ENCODE assay signal across 18 mouse cellular contexts in genomic region chr1:130987418-130987817, GRCm38 (mm10). TPM values are rescaled to one million over a fixed set of nuclear protein-coding genes. Genes with fewer than 3 reads are reported as not detected.
A peak's percentile ranks its signal among the peaks of the same experiment; 100 is the strongest.
DNase-seq lines count a peak whose midpoint lies in the region; ATAC-seq and TF ChIP-seq lines count a peak whose summit lies in the region.
"Had no signal": no experiment of that assay in that cellular context is flagged by ENCODE, and none has a peak within 500 bp of the region (broad histone marks: within the 10 kb centered on the region; RNA-seq: fewer than 3 reads in every experiment).

No protein-coding gene starts in this region.

- no peak overlapping the region for H3K4me3 ChIP-seq in intestine, postnatal 0 days (ENCODE audit: low read depth, low read length)
- H3K4me3 ChIP-seq in intestine, embryonic 15.5 days (replicated peaks), result no peak overlapping the region
- H3K4me3 ChIP-seq in ES-Bruce4 (ENCODE audit: low read depth, low read length), result no peak overlapping the region
- H3K4me3 ChIP-seq: embryonic facial prominence, embryonic 13.5 days; forebrain, embryonic 15.5 days; hindbrain, embryonic 10.5 days; limb, embryonic 12.5 days had no signal

- DNase-seq in 416B (ENCODE audit: low read depth), result peak; percentile 63
- no peak for DNase-seq in right cerebral cortex, postnatal 14 days
- no peak for DNase-seq in ovary, adult 18-20 months (ENCODE audit: low spot score)
- DNase-seq in frontal cortex, postnatal 36 days (ENCODE audit: low spot score in 2 of 2), result no peak
- DNase-seq: cerebellum, adult 9-11 months; heart, adult 18-20 months; layer of hippocampus, adult 9-11 months; thymus, postnatal 14 days had no signal

- no peaks in the 10 kb centered on the region for H3K9me3 ChIP-seq in intestine, postnatal 0 days (ENCODE audit: control insufficient read depth)
- H3K9me3 ChIP-seq in intestine, embryonic 15.5 days, result no peaks in the 10 kb centered on the region
- H3K9me3 ChIP-seq in ES-Bruce4 (replicated peaks; ENCODE audit: control insufficient read depth, insufficient read depth, low read length, poor library complexity, severe bottlenecking), result no peaks in the 10 kb centered on the region
- H3K9me3 ChIP-seq: embryonic facial prominence, embryonic 13.5 days; forebrain, embryonic 15.5 days; hindbrain, embryonic 10.5 days; limb, embryonic 12.5 days had no signal

- no peak for TF ChIP-seq POLR2A in ES-Bruce4 (IDR thresholded peaks at IDR 0.05; ENCODE audit: insufficient read depth, low read length)

- H3K27ac ChIP-seq in intestine, postnatal 0 days (ENCODE audit: low read depth, low read length), result no peak overlapping the region
- no peak overlapping the region for H3K27ac ChIP-seq in intestine, embryonic 15.5 days
- no peak overlapping the region for H3K27ac ChIP-seq in ES-Bruce4 (ENCODE audit: insufficient read depth, low read length)
- H3K27ac ChIP-seq: embryonic facial prominence, embryonic 13.5 days; forebrain, embryonic 15.5 days; hindbrain, embryonic 10.5 days; limb, embryonic 12.5 days; macrophage had no signal

- no peaks in the 10 kb centered on the region for H3K27me3 ChIP-seq in intestine, postnatal 0 days (replicated peaks; ENCODE audit: control insufficient read depth, insufficient read depth, low read length)
- no peaks in the 10 kb centered on the region for H3K27me3 ChIP-seq in intestine, embryonic 15.5 days (replicated peaks)
- no peaks in the 10 kb centered on the region for H3K27me3 ChIP-seq in ES-Bruce4 (ENCODE audit: control insufficient read depth, insufficient read depth, low read length, poor library complexity, severe bottlenecking)
- H3K27me3 ChIP-seq: embryonic facial prominence, embryonic 13.5 days; forebrain, embryonic 15.5 days; limb, embryonic 12.5 days had no signal

- H3K9ac ChIP-seq in intestine, postnatal 0 days (ENCODE audit: low read depth, low read length), result no peak overlapping the region
- no peak overlapping the region for H3K9ac ChIP-seq in intestine, embryonic 15.5 days
- H3K9ac ChIP-seq in ES-Bruce4 (ENCODE audit: low read depth, poor library complexity, severe bottlenecking), result no peak overlapping the region
- H3K9ac ChIP-seq: embryonic facial prominence, embryonic 13.5 days; forebrain, embryonic 15.5 days; limb, embryonic 12.5 days had no signal

- no peaks in the 10 kb centered on the region for H3K36me3 ChIP-seq in intestine, postnatal 0 days (ENCODE audit: control insufficient read depth, insufficient read depth)
- no peaks in the 10 kb centered on the region for H3K36me3 ChIP-seq in intestine, embryonic 15.5 days
- H3K36me3 ChIP-seq in ES-Bruce4 (ENCODE audit: control insufficient read depth, insufficient read depth, low read length, poor library complexity, severe bottlenecking), result no peaks in the 10 kb centered on the region
- H3K36me3 ChIP-seq: embryonic facial prominence, embryonic 13.5 days; forebrain, embryonic 15.5 days; hindbrain, embryonic 10.5 days; limb, embryonic 12.5 days had no signal

- peak; percentile 71 for TF ChIP-seq CTCF in intestine, postnatal 0 days (IDR thresholded peaks at IDR 0.05; ENCODE audit: low read depth)
- TF ChIP-seq CTCF in ES-Bruce4 (IDR thresholded peaks at IDR 0.05; ENCODE audit: low read depth, low read length), result peak; percentile 30

- ATAC-seq in intestine, postnatal 0 days, result no peak
- no peak for ATAC-seq in intestine, embryonic 15.5 days
- ATAC-seq in megakaryocyte progenitor cell, adult 5-6 weeks (replicated peaks; ENCODE audit: poor library complexity), result peak; percentile 87
- ATAC-seq: forebrain, embryonic 15.5 days had no signal

- no peak for TF ChIP-seq EP300 in ES-Bruce4 (IDR thresholded peaks at IDR 0.05; ENCODE audit: insufficient read depth, low read depth, low read length)

- no peak overlapping the region for H3K4me2 ChIP-seq in intestine, postnatal 0 days (replicated peaks; ENCODE audit: low read depth)
- no peak overlapping the region for H3K4me2 ChIP-seq in intestine, embryonic 15.5 days (replicated peaks)
- H3K4me2 ChIP-seq: embryonic facial prominence, embryonic 13.5 days; forebrain, embryonic 15.5 days; limb, embryonic 12.5 days had no signal

- no peaks in the 10 kb centered on the region for H3K4me1 ChIP-seq in intestine, postnatal 0 days (replicated peaks; ENCODE audit: control insufficient read depth, insufficient read depth, low read length)
- H3K4me1 ChIP-seq in intestine, embryonic 15.5 days (replicated peaks), result no peaks in the 10 kb centered on the region
- H3K4me1 ChIP-seq in ES-Bruce4 (ENCODE audit: control insufficient read depth, insufficient read depth, low read length), result no peaks in the 10 kb centered on the region
- H3K4me1 ChIP-seq: embryonic facial prominence, embryonic 13.5 days; forebrain, embryonic 15.5 days; hindbrain, embryonic 10.5 days; limb, embryonic 12.5 days had no signal

RNA-seq across cellular contexts. Expression of gene Il10, which starts 32.2 kb away (rescaled TPM):
- not detected in 2 replicates for polyA plus RNA-seq in intestine, postnatal 0 days (2015; fragmentation: Nextera tagmentation; extraction: Ambion mirVana)
- not detected in 2 replicates for polyA plus RNA-seq in intestine, embryonic 15.5 days (2015; fragmentation: Nextera tagmentation; extraction: Ambion mirVana)
- polyA plus RNA-seq in ES-Bruce4 (2011; ENCODE audit: insufficient read depth, insufficient read length, low read depth, missing spikeins), result not detected in 2 replicates
- total RNA-seq in megakaryocyte progenitor cell, adult 5-6 weeks (2015), result 0.32 TPM in 1 of 2 replicates, not detected in the other
- not detected in 2 replicates for total RNA-seq in megakaryocyte progenitor cell, adult 5-6 weeks (2017)
- total RNA-seq: heart, adult 18-20 months had no signal
- polyA plus RNA-seq: embryonic facial prominence, embryonic 13.5 days; forebrain, embryonic 15.5 days; hindbrain, embryonic 10.5 days; kidney, embryonic 16.5 days had no signal

RNA-seq across cellular contexts. Expression of gene Il19, which starts 47.5 kb away (rescaled TPM):
- polyA plus RNA-seq in intestine, postnatal 0 days (2015; fragmentation: Nextera tagmentation; extraction: Ambion mirVana), result not detected in 2 replicates
- polyA plus RNA-seq in intestine, embryonic 15.5 days (2015; fragmentation: Nextera tagmentation; extraction: Ambion mirVana), result 0.20 and 0.33 TPM in 2 replicates
- polyA plus RNA-seq in ES-Bruce4 (2011; ENCODE audit: insufficient read depth, insufficient read length, low read depth, missing spikeins), result not detected in 2 replicates
- 0.61 TPM in 1 of 2 replicates, not detected in the other for total RNA-seq in megakaryocyte progenitor cell, adult 5-6 weeks (2015)
- not detected in 2 replicates for total RNA-seq in megakaryocyte progenitor cell, adult 5-6 weeks (2017)
- total RNA-seq: heart, adult 18-20 months had no signal
- polyA plus RNA-seq: embryonic facial prominence, embryonic 13.5 days; forebrain, embryonic 15.5 days; hindbrain, embryonic 10.5 days; kidney, embryonic 16.5 days; limb, embryonic 12.5 days; macrophage had no signal
